Mouse (Mus musculus) testis, adult 2 months (tissue): ENCODE results near the gene Draxin.

Experiments used
- CTCF ChIP-seq: fragments of 200-500 bp; IDR thresholded peaks from 2 replicates; pipeline ENCODE4 v1.5.1; 2012; ENCODE audit warnings: low read depth, mild to moderate bottlenecking, inconsistent platforms, low read length, moderate library complexity; ENCODE audit not compliant: control insufficient read depth, insufficient read depth, insufficient replicate concordance
- POLR2A ChIP-seq: fragments of 200-500 bp; IDR thresholded peaks from 2 replicates; pipeline ENCODE4 v1.6.1; 2012; ENCODE audit warnings: low read depth, mild to moderate bottlenecking, inconsistent platforms, low read length, moderate library complexity; ENCODE audit not compliant: control insufficient read depth

GRCm38 (mm10) chr4:148083176-148083899, 47.2 kb downstream of the Draxin start:
- TF ChIP-seq POLR2A (no peak), CTCF (no peak)
